In the genomic region with DNA sequence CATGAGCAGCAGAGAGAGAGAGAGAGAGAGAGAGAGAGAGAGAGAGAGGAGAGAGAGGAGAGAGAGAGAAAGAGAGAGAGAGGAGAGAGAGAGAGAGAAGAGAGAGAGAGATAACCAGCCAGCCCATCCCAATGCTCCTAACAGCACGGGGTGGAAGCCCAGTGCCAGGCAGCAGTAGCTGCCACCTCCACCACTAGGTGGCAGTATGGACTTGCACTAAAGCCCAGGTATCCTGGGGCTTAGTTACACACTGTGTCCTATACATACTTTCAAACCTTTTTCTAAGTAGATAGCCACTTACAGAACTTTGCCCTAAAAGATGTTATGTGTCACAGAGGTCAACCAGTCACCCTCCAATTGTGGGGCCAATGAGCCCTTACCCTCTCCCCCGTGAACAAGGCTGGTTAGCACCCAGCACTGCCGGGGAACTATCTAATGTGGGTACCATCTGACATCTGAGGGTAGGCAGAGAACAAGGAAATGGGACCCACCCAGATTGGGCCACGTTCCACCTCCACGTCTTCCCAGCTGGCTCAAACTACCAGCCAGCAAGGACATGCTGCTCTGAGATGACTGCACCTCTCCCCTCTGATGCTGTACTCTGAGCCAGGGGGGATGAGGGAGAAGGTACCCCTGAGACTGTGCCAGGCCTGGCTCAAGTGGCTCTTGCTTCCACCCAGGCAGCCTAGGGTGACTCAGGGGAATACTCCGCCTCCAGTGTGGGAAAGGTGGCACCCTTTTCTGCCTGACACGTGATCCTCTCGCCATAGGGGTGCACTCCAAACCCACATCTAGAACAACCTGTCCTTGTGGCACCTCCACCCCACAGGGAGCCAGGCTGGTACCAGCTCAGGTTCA, we compare ENCODE assay signal across 7 mouse cellular contexts. TPM values are rescaled to one million over a fixed set of nuclear protein-coding genes. Genes with fewer than 3 reads are reported as not detected.
DNase-seq lines count a peak whose midpoint lies in the region; ATAC-seq and TF ChIP-seq lines count a peak whose summit lies in the region.

No protein-coding gene starts in this region.

- no peak overlapping the region for H3K4me3 ChIP-seq in gastrocnemius, adult 2 months

- H3K27ac ChIP-seq in gastrocnemius, adult 2 months = peak overlapping the region; percentile 35; the same call in 1 of the 2 replicates

- peak; percentile 80 for ATAC-seq in activated CD4-positive, CD25-positive, alpha-beta regulatory T cell, adult 4 months
- ATAC-seq in inflammation-experienced regulatory T-cells, adult 6 months = peak; percentile 78

- peak; percentile 90 for TF ChIP-seq CTCF in gastrocnemius, adult 2 months (IDR thresholded peaks at IDR 0.05)

- intact Hi-C loops in gastrocnemius, adult 2 months (cut with DNase I) = loop anchor here (1.0 to 5.0 kb wide), 4 partner anchors 53 to 188 kb away; no protein-coding TSS in a partner anchor
- intact Hi-C loops in left cerebral cortex, postnatal 14 days (cut with DNase I) = loop anchor here (2.0 to 5.0 kb wide), 3 partner anchors 53 to 188 kb away; no protein-coding TSS in a partner anchor

- DNase-seq in cerebellum, postnatal 25 days = peak; percentile 83 to 93
- DNase-seq in gastrocnemius, adult 2 months = peak; percentile 86
- DNase-seq in left cerebral cortex, postnatal 14 days (ENCODE audit: low spot score in 2 of 2) = peak; percentile 89 to 91
- DNase-seq in mesoderm, embryonic 11.5 days (ENCODE audit: low read depth, low spot score) = peak; percentile 92
- peak; percentile 88 for DNase-seq in skeletal muscle tissue, adult 2 months (ENCODE audit: low read depth, low spot score)

RNA-seq across cellular contexts. Expression of a gene that starts 15.7 kb away (rescaled TPM):
- polyA plus RNA-seq in activated CD4-positive, CD25-positive, alpha-beta regulatory T cell, adult 4 months (2017; shearing (Covaris generic)) = 10 to 100 TPM in 1 of 2 experiments, 1 to 10 TPM in 1; 2.1 to 13.9 TPM
- 1 to 10 TPM; 5.8 to 6.2 TPM for total RNA-seq in gastrocnemius, adult 2 months (2021)
- polyA plus RNA-seq in inflammation-experienced regulatory T-cells, adult 6 months (2017; shearing (Covaris generic)) = 1 to 10 TPM; 4.6 to 5.8 (median 5.5) TPM
- total RNA-seq in left cerebral cortex, postnatal 14 days (2021) = 10 to 100 TPM; 34.2 to 34.4 TPM

RNA-seq across cellular contexts. Expression of a gene that starts 27.0 kb away (rescaled TPM):
- over 10,000 TPM; 26,186 to 54,151 TPM for polyA plus RNA-seq in activated CD4-positive, CD25-positive, alpha-beta regulatory T cell, adult 4 months (2017; shearing (Covaris generic))
- 100 to 1,000 TPM; 365 to 571 TPM for total RNA-seq in gastrocnemius, adult 2 months (2021)
- polyA plus RNA-seq in inflammation-experienced regulatory T-cells, adult 6 months (2017; shearing (Covaris generic)) = over 10,000 TPM; 20,020 to 68,742 (median 52,499) TPM
- 1,000 to 10,000 TPM; 3,011 to 3,018 TPM for total RNA-seq in left cerebral cortex, postnatal 14 days (2021)

Comparison
In these comparisons a context has a peak if more than half of its experiments do, and no peak if none do; other contexts are left out.
1. RNA of a gene that starts 15.7 kb away (total RNA-seq): 34.2 to 34.4 TPM in left cerebral cortex, postnatal 14 days; 5.8 to 6.2 TPM in gastrocnemius, adult 2 months; every median in the first group is over 4 times any median in the second.
2. RNA of a gene that starts 27.0 kb away (total RNA-seq): 3,011 to 3,018 TPM in left cerebral cortex, postnatal 14 days; 365 to 571 TPM in gastrocnemius, adult 2 months; every median in the first group is over 4 times any median in the second.
3. Peak in every context shown above with its lines, with median percentiles within 50 percentile points of each other: DNase-seq.